Mouse (Mus musculus): ENCODE measurements at regions not wholly inside any gene's neighbourhood (a gene's known extent, or its start where the extent isn't known, plus 50 kb on each side); places are given as distances from the start of the nearest gene placed in this dataset.

DNA sequence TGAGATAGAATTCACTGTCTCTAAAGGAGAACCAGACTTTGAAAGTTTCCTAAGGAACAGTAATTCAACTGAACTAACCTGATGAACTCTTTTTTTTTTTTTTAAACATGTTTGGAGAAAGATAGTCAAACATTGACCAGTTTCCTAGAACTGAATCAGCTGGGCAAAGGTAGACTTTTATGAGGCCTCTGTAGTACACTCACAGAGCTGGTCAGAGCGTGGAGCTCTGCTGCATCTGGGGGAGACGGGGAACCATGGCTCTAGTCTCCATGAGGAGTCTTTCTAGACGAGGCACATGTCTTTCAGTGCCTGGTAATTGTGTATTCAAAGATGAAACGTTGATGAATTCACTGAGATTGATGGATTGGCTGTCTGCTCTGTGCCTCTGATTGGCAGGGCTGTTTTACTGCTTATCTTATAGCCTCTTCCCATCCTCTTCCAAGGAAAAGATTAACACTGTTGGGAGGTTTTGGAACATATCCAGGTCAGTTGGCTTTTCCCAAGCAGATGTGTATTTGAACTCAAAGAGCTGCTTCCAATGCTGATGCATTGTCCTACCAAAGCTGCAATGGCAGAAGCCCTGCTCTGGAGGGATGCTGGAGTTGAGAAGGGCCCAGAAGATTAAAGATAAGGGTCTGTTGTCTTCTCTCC lies 122.5 kb upstream of the Maf start:
- ATAC-seq: no peak
- no peaks in the 10 kb centered on the region for H3K9me3 ChIP-seq (ENCODE audit: control insufficient read depth, low read length)
- no peaks in the 10 kb centered on the region for H3K36me3 ChIP-seq (ENCODE audit: control insufficient read depth, insufficient read depth, low read length)
- H3K27ac ChIP-seq (ENCODE audit: low read depth, low read length): no peak overlapping the region
- no peak overlapping the region for H3K9ac ChIP-seq (ENCODE audit: low read depth, low read length)
- WGBS: 57% methylated on average over 4 of the region's 4 CpGs
- no peaks in the 10 kb centered on the region for H3K27me3 ChIP-seq (replicated peaks; ENCODE audit: control insufficient read depth, insufficient read depth, low read length)
- H3K4me1 ChIP-seq (ENCODE audit: control insufficient read depth, insufficient read depth, low read depth, low read length): no peaks in the 10 kb centered on the region
- H3K4me3 ChIP-seq (ENCODE audit: low read length): no peak overlapping the region
- H3K4me2 ChIP-seq (ENCODE audit: low read length): no peak overlapping the region

DNA sequence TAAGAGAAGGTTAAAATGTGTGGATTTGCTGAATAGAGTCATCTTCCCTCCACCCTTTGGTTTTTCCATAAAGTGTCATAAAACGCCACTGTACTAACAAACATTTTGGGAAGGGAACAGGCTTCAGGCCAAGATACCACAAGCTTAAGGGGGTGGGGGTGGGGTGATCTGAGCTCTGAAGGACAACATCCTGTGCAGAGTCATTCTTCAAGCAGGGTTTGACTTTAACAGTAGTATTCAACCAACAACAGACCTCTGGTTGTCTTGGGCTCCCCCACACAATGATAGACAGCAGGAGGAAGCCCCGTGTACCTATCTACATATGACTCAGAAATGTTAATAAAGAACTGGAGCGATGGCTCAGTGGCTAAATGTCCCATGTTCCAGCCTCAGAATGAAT lies 118.9 kb upstream of the Maf start:
- H3K27me3 ChIP-seq (replicated peaks; ENCODE audit: control insufficient read depth, insufficient read depth, low read length): no peaks in the 10 kb centered on the region
- H3K4me3 ChIP-seq (ENCODE audit: low read length): no peak overlapping the region
- H3K9me3 ChIP-seq (ENCODE audit: control insufficient read depth, low read length): no peaks in the 10 kb centered on the region
- no peak overlapping the region for H3K4me2 ChIP-seq (ENCODE audit: low read length)
- 82% methylated on average over 3 of the region's 3 CpGs for WGBS
- no peak overlapping the region for H3K9ac ChIP-seq (ENCODE audit: low read depth, low read length)
- no peaks in the 10 kb centered on the region for H3K4me1 ChIP-seq (ENCODE audit: control insufficient read depth, insufficient read depth, low read depth, low read length)
- no peak for ATAC-seq
- H3K36me3 ChIP-seq (ENCODE audit: control insufficient read depth, insufficient read depth, low read length): no peaks in the 10 kb centered on the region
- H3K27ac ChIP-seq (ENCODE audit: low read depth, low read length): no peak overlapping the region

GRCm38 (mm10) chr8:115825899-115826502 lies 118.4 kb upstream of the Maf start:
- Histone ChIP-seq H3K9me3 (ENCODE audit: control insufficient read depth, low read length) (no peaks in the 10 kb centered on the region), H3K27ac (ENCODE audit: low read depth, low read length) (no peak overlapping the region), H3K36me3 (ENCODE audit: control insufficient read depth, insufficient read depth, low read length) (no peaks in the 10 kb centered on the region), H3K4me1 (ENCODE audit: control insufficient read depth, insufficient read depth, low read depth, low read length) (no peaks in the 10 kb centered on the region), H3K27me3 (replicated peaks; ENCODE audit: control insufficient read depth, insufficient read depth, low read length) (no peaks in the 10 kb centered on the region), H3K4me2 (ENCODE audit: low read length) (no peak overlapping the region), H3K4me3 (ENCODE audit: low read length) (no peak overlapping the region), H3K9ac (ENCODE audit: low read depth, low read length) (no peak overlapping the region)
- WGBS: 85% methylated on average over 5 of the region's 5 CpGs
- ATAC-seq: no peak

- H3K36me3 ChIP-seq (ENCODE audit: control insufficient read depth, insufficient read depth, low read length): no peaks in the 10 kb centered on the region
- H3K9ac ChIP-seq (ENCODE audit: low read depth, low read length): no peak overlapping the region
- H3K4me3 ChIP-seq (ENCODE audit: low read length): no peak overlapping the region
- no peaks in the 10 kb centered on the region for H3K9me3 ChIP-seq (ENCODE audit: control insufficient read depth, low read length)
- H3K27ac ChIP-seq (ENCODE audit: low read depth, low read length): no peak overlapping the region
- H3K27me3 ChIP-seq (replicated peaks; ENCODE audit: control insufficient read depth, insufficient read depth, low read length): no peaks in the 10 kb centered on the region
- ATAC-seq: no peak
- H3K4me1 ChIP-seq (ENCODE audit: control insufficient read depth, insufficient read depth, low read depth, low read length): no peaks in the 10 kb centered on the region
- no peak overlapping the region for H3K4me2 ChIP-seq (ENCODE audit: low read length)
- 92% methylated on average over 6 of the region's 6 CpGs for WGBS
Observed at GRCm38 (mm10) chr8:115824478-115824785, 116.8 kb upstream of the Maf start.

DNA sequence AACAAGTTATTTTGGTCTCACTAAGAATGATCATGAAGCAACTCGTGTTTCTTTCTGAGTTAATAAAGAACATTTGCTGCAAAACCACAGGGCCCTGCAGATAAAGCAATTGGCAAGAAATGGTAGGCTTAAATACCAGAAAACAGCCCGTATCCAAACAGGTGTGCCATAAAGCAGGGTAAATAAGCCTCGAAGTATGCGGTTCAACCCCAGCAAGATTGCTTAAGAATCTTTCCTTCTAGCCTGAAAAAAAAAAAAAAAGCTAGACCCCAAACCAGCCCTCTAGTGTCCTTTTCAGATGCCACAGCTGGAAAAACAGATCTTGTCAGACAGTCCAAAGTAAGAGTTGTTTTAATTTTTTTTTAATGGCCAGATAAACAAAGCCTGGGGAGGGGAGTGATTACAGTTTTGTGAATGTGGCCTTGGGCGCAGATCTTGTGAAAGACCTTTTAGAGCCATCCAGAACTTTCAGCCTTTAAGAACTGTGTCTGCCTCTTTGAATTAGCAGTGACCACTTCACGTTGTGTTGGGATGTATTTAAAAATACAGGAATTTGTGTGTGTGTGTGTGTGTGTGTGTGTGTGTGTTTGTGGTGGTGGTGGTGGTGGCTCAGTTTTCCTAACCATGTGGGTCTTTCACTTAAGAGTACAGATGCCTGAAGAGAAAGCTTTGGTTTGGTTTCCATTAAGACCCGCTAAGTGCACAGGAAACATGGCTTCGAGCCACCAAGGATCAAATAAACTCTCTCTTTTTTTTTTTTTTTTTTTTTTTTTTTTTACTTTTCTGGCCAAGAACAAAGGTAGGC lies 116.3 kb upstream of the Maf start:
- H3K36me3 ChIP-seq (ENCODE audit: control insufficient read depth, insufficient read depth, low read length): no peaks in the 10 kb centered on the region
- H3K27ac ChIP-seq (ENCODE audit: low read depth, low read length): no peak overlapping the region
- no peak overlapping the region for H3K4me3 ChIP-seq (ENCODE audit: low read length)
- H3K27me3 ChIP-seq (replicated peaks; ENCODE audit: control insufficient read depth, insufficient read depth, low read length): no peaks in the 10 kb centered on the region
- H3K4me1 ChIP-seq (ENCODE audit: control insufficient read depth, insufficient read depth, low read depth, low read length): no peaks in the 10 kb centered on the region
- 85% methylated on average over 8 of the region's 8 CpGs for WGBS
- no peak for ATAC-seq
- H3K9ac ChIP-seq (ENCODE audit: low read depth, low read length): no peak overlapping the region
- no peak overlapping the region for H3K4me2 ChIP-seq (ENCODE audit: low read length)
- H3K9me3 ChIP-seq (ENCODE audit: control insufficient read depth, low read length): no peaks in the 10 kb centered on the region

GRCm38 (mm10) chr8:115813426-115813825 lies 105.8 kb upstream of the Maf start:
- H3K27ac ChIP-seq (ENCODE audit: low read depth, low read length): no peak overlapping the region
- 64% methylated on average over 4 of the region's 4 CpGs for WGBS
- H3K4me3 ChIP-seq (ENCODE audit: low read length): no peak overlapping the region
- no peaks in the 10 kb centered on the region for H3K9me3 ChIP-seq (ENCODE audit: control insufficient read depth, low read length)
- H3K4me1 ChIP-seq (ENCODE audit: control insufficient read depth, insufficient read depth, low read depth, low read length): no peaks in the 10 kb centered on the region
- H3K36me3 ChIP-seq (ENCODE audit: control insufficient read depth, insufficient read depth, low read length): no peaks in the 10 kb centered on the region
- no peak for ATAC-seq
- H3K27me3 ChIP-seq (replicated peaks; ENCODE audit: control insufficient read depth, insufficient read depth, low read length): no peaks in the 10 kb centered on the region
- no peak overlapping the region for H3K4me2 ChIP-seq (ENCODE audit: low read length)
- H3K9ac ChIP-seq (ENCODE audit: low read depth, low read length): no peak overlapping the region

GRCm38 (mm10) chr8:115806579-115806978 lies 99.0 kb upstream of the Maf start:
- no peak overlapping the region for H3K27ac ChIP-seq (ENCODE audit: low read depth, low read length)
- no peak overlapping the region for H3K9ac ChIP-seq (ENCODE audit: low read depth, low read length)
- H3K4me2 ChIP-seq (ENCODE audit: low read length): no peak overlapping the region
- no peaks in the 10 kb centered on the region for H3K36me3 ChIP-seq (ENCODE audit: control insufficient read depth, insufficient read depth, low read length)
- no peak for ATAC-seq
- no peaks in the 10 kb centered on the region for H3K4me1 ChIP-seq (ENCODE audit: control insufficient read depth, insufficient read depth, low read depth, low read length)
- no peaks in the 10 kb centered on the region for H3K27me3 ChIP-seq (replicated peaks; ENCODE audit: control insufficient read depth, insufficient read depth, low read length)
- H3K4me3 ChIP-seq (ENCODE audit: low read length): no peak overlapping the region
- 40% methylated on average over 9 of the region's 9 CpGs for WGBS
- no peaks in the 10 kb centered on the region for H3K9me3 ChIP-seq (ENCODE audit: control insufficient read depth, low read length)

DNA sequence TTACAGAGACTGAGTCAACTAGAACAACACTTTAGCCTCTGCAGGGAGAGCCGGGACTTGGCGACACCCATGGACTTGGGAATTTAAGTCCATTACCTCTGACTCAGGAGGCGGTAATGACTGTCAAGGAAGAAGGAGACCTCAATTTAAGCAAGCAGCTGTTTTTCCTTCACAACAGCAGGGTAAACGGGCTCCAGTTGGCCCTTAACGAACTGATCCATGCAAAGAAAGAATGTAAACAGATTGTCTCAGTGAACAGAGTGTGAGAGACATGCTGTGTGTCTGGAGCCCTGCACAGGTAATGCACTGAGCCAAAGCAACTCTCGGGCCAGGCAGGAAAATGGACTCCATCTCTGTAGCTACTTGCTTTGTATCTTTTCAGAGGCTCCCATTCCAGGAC lies 98.5 kb upstream of the Maf start:
- no peak overlapping the region for H3K4me3 ChIP-seq (ENCODE audit: low read length)
- 64% methylated on average over 6 of the region's 6 CpGs for WGBS

DNA sequence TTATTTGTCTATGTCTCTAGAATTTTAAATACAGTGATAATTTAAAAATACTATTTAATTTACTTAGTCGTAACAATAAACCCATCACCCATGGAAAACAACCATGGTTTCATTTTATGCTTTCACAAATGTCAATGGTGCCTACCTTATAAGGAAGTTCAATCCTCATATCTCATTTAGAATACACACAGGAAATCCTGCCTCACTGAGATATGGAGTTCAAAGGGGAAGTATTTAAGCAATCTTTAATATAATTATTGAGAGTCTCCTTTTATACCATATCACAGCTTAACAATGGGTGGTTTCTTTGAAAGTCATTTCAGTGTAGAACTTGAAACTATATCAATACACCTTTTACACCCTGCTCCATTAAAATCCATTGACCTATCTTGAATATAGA lies 86.0 kb upstream of the Maf start:
- no peak for ATAC-seq
- Histone ChIP-seq H3K4me3 (ENCODE audit: low read length) (no peak overlapping the region), H3K4me2 (ENCODE audit: low read length) (no peak overlapping the region), H3K27ac (ENCODE audit: low read depth, low read length) (no peak overlapping the region), H3K9me3 (ENCODE audit: control insufficient read depth, low read length) (no peaks in the 10 kb centered on the region), H3K27me3 (replicated peaks; ENCODE audit: control insufficient read depth, insufficient read depth, low read length) (no peaks in the 10 kb centered on the region), H3K36me3 (ENCODE audit: control insufficient read depth, insufficient read depth, low read length) (no peaks in the 10 kb centered on the region), H3K4me1 (ENCODE audit: control insufficient read depth, insufficient read depth, low read depth, low read length) (no peaks in the 10 kb centered on the region), H3K9ac (ENCODE audit: low read depth, low read length) (no peak overlapping the region)
- 87% methylated on average over 1 of the region's 1 CpGs for WGBS

More for the DNA sequence above, 98.5 kb upstream of the Maf start:
- Histone ChIP-seq H3K36me3 (ENCODE audit: control insufficient read depth, insufficient read depth, low read length) (no peaks in the 10 kb centered on the region), H3K9ac (ENCODE audit: low read depth, low read length) (no peak overlapping the region), H3K4me2 (ENCODE audit: low read length) (no peak overlapping the region), H3K4me1 (ENCODE audit: control insufficient read depth, insufficient read depth, low read depth, low read length) (no peaks in the 10 kb centered on the region), H3K27me3 (replicated peaks; ENCODE audit: control insufficient read depth, insufficient read depth, low read length) (no peaks in the 10 kb centered on the region), H3K27ac (ENCODE audit: low read depth, low read length) (no peak overlapping the region), H3K9me3 (ENCODE audit: control insufficient read depth, low read length) (no peaks in the 10 kb centered on the region)
- no peak for ATAC-seq

Measured in hindbrain, embryonic 16.5 days (tissue).